In genomic region chr2:180311147-180311546, GRCm38 (mm10) we compare ENCODE assay signal across 34 mouse cellular contexts. TPM values are rescaled to one million over a fixed set of nuclear protein-coding genes. Genes with fewer than 3 reads are reported as not detected.
DNase-seq lines count a peak whose midpoint lies in the region; ATAC-seq and TF ChIP-seq lines count a peak whose summit lies in the region.
"Had no signal": no experiment of that assay in that cellular context is flagged by ENCODE, and none has a peak within 500 bp of the region (broad histone marks: within the 10 kb centered on the region; RNA-seq: fewer than 3 reads in every experiment).

No protein-coding gene starts in this region.

- intact Hi-C loops in left cerebral cortex, adult 2 months (cut with DNase I) = no loop called here

- H3K9ac ChIP-seq in heart, embryonic 14.5 days (ENCODE audit: low read length) = no peak overlapping the region
- H3K9ac ChIP-seq: embryonic facial prominence, embryonic 15.5 days; forebrain, embryonic 13.5 days; liver, embryonic 12.5 days; liver, postnatal 0 days had no signal

- no peaks in the 10 kb centered on the region for H3K9me3 ChIP-seq in heart, embryonic 14.5 days (ENCODE audit: control insufficient read depth, low read length)
- H3K9me3 ChIP-seq: embryonic facial prominence, embryonic 10.5 days; embryonic facial prominence, embryonic 15.5 days; forebrain, embryonic 13.5 days; G1E; liver, embryonic 12.5 days had no signal

- H3K4me3 ChIP-seq in testis, adult 2 months (ENCODE audit: control insufficient read depth, low read depth, low read length) = no peak overlapping the region
- no peak overlapping the region for H3K4me3 ChIP-seq in heart, embryonic 14.5 days (ENCODE audit: control insufficient read depth in 1 of 2, insufficient read depth in 1 of 2, low read depth in 1 of 2, low read length in 2 of 2)
- no peak overlapping the region for H3K4me3 ChIP-seq in left cerebral cortex, adult 2 months
- H3K4me3 ChIP-seq: embryonic facial prominence, embryonic 10.5 days; embryonic facial prominence, embryonic 15.5 days; forebrain, embryonic 13.5 days; layer of hippocampus, adult 2 months; liver, embryonic 12.5 days had no signal

- H3K4me1 ChIP-seq in testis, adult 2 months (ENCODE audit: control insufficient read depth, insufficient read depth, low read length) = no peaks in the 10 kb centered on the region
- peaks cover 7 to 14% of the 10 kb centered on the region in 2 experiments; a peak in 2 of 4 replicates for H3K4me1 ChIP-seq in heart, embryonic 14.5 days (ENCODE audit: control insufficient read depth in 2 of 2, insufficient read depth in 2 of 2, low read length in 2 of 2)
- H3K4me1 ChIP-seq: embryonic facial prominence, embryonic 10.5 days; embryonic facial prominence, embryonic 15.5 days; forebrain, embryonic 13.5 days; liver, embryonic 12.5 days had no signal

- DNase-seq in adrenal gland, adult 2 months = peak; percentile 9
- no peak for DNase-seq in adrenal gland, adult 8-10 months
- DNase-seq in testis, postnatal 14 days (ENCODE audit: low spot score) = no peak
- peak; percentile 48 for DNase-seq in heart, postnatal 4 days
- DNase-seq in urinary bladder, postnatal 10 days (ENCODE audit: low spot score) = no peak
- no peak for DNase-seq in left cerebral cortex, adult 2 months (ENCODE audit: extremely low spot score in 1 of 2, low spot score in 2 of 2)
- DNase-seq: cerebellum, adult 2 months; cerebellum, postnatal 14 days; gastrocnemius, postnatal 14 days; kidney, adult 18-20 months; kidney, postnatal 36 days; left cerebral cortex, postnatal 4 days; liver, postnatal 0 days; lung, postnatal 14 days; thymus, postnatal 14 days had no signal

- 28% methylated on average over 4 of the region's 4 CpGs for WGBS in heart, embryonic 14.5 days

- TF ChIP-seq POLR2A in testis, adult 2 months (IDR thresholded peaks at IDR 0.05; ENCODE audit: control insufficient read depth, low read depth, low read length) = no peak

- ATAC-seq in heart, embryonic 14.5 days (ENCODE audit: insufficient number of reproducible peaks, insufficient read depth, low FRiP score, low read depth) = peak; percentile 48; the same call in 1 of the 2 replicates
- ATAC-seq: forebrain, embryonic 13.5 days; hindbrain, embryonic 16.5 days; liver, embryonic 12.5 days; liver, postnatal 0 days; midbrain, embryonic 16.5 days; Patski had no signal

- no peak for TF ChIP-seq CTCF in testis, adult 2 months (IDR thresholded peaks at IDR 0.05; ENCODE audit: control insufficient read depth, insufficient read depth, insufficient replicate concordance, low read depth, low read length)
- TF ChIP-seq CTCF in left cerebral cortex, adult 2 months (IDR thresholded peaks at IDR 0.05) = no peak

- peak overlapping the region; percentile 22; the same call in 1 of the 2 replicates for H3K27ac ChIP-seq in testis, adult 2 months (ENCODE audit: control insufficient read depth, insufficient read depth, low read depth, low read length)
- peak overlapping the region; percentile 3 to 39; a peak in 2 of 4 replicates for H3K27ac ChIP-seq in heart, embryonic 14.5 days (replicated peaks in 1 of 2; ENCODE audit: control insufficient read depth in 1 of 2, insufficient read depth in 1 of 2, low read depth in 2 of 2, low read length in 2 of 2)
- no peak overlapping the region for H3K27ac ChIP-seq in left cerebral cortex, adult 2 months
- H3K27ac ChIP-seq: embryonic facial prominence, embryonic 10.5 days; embryonic facial prominence, embryonic 15.5 days; forebrain, embryonic 13.5 days; layer of hippocampus, adult 2 months; liver, embryonic 12.5 days had no signal

- H3K36me3 ChIP-seq in testis, adult 2 months (ENCODE audit: control insufficient read depth, insufficient read depth, low read length) = no peaks in the 10 kb centered on the region
- no peaks in the 10 kb centered on the region for H3K36me3 ChIP-seq in heart, embryonic 14.5 days (ENCODE audit: control insufficient read depth, insufficient read depth, low read length)
- H3K36me3 ChIP-seq: embryonic facial prominence, embryonic 10.5 days; embryonic facial prominence, embryonic 15.5 days; G1E; liver, embryonic 12.5 days had no signal

- no peak overlapping the region for H3K4me2 ChIP-seq in heart, embryonic 14.5 days (ENCODE audit: low read length)
- H3K4me2 ChIP-seq: embryonic facial prominence, embryonic 15.5 days; forebrain, embryonic 13.5 days; liver, embryonic 12.5 days; midbrain, embryonic 11.5 days had no signal

- no peaks in the 10 kb centered on the region for H3K27me3 ChIP-seq in testis, adult 2 months (ENCODE audit: control insufficient read depth, insufficient read depth, low read length)
- H3K27me3 ChIP-seq in heart, embryonic 14.5 days (ENCODE audit: control insufficient read depth, insufficient read depth, low read length) = no peaks in the 10 kb centered on the region
- H3K27me3 ChIP-seq: embryonic facial prominence, embryonic 15.5 days; forebrain, embryonic 13.5 days had no signal

RNA-seq across cellular contexts. Expression of gene Rbbp8nl, which starts 21.5 kb away (rescaled TPM):
- not detected for total RNA-seq in adrenal gland, adult 2 months (2021)
- polyA plus RNA-seq in adrenal gland, adult 2 months (2012; rRNA removed) = not detected in 2 replicates
- not detected for total RNA-seq in adrenal gland, adult 8-10 months (2022)
- polyA plus RNA-seq in testis, adult 2 months (2012; rRNA removed) = 0.08 TPM in 1 of 2 replicates, not detected in the other
- not detected in 2 replicates for polyA plus RNA-seq in heart, embryonic 14.5 days (2014; fragmentation: Nextera tagmentation; extraction: Ambion mirVana)
- not detected for total RNA-seq in heart, postnatal 4 days (2021)
- total RNA-seq in left cerebral cortex, adult 2 months (2021) = not detected
- total RNA-seq: adrenal gland, postnatal 36 days; gastrocnemius, postnatal 14 days; granulocyte monocyte progenitor cell, adult 5-6 weeks; layer of hippocampus, adult 2 months; layer of hippocampus, postnatal 14 days; left cerebral cortex, postnatal 4 days; megakaryocyte progenitor cell, adult 5-6 weeks; neutrophil, adult 5-6 weeks had no signal
- polyA plus RNA-seq: cerebellum, adult 2 months; forebrain, embryonic 13.5 days; G1E; hindbrain, embryonic 11.5 days; hindbrain, embryonic 16.5 days; liver, embryonic 12.5 days; liver, postnatal 0 days; midbrain, embryonic 11.5 days; midbrain, embryonic 16.5 days; neural tube, embryonic 11.5 days; Patski had no signal

RNA-seq across cellular contexts. Expression of gene Gata5, which starts 23.4 kb away (rescaled TPM):
- under 1 TPM; 0.09 to 0.28 TPM for total RNA-seq in adrenal gland, adult 2 months (2021)
- polyA plus RNA-seq in adrenal gland, adult 2 months (2012; rRNA removed) = 0.25 and 0.31 TPM in 2 replicates
- under 1 TPM in 2 of 4 experiments, not detected in 2; 0.07 to 0.09 TPM for total RNA-seq in adrenal gland, adult 8-10 months (2022)
- 0.10 TPM in 2 replicates for polyA plus RNA-seq in testis, adult 2 months (2012; rRNA removed)
- 7.3 and 9.7 TPM in 2 replicates for polyA plus RNA-seq in heart, embryonic 14.5 days (2014; fragmentation: Nextera tagmentation; extraction: Ambion mirVana)
- total RNA-seq in heart, postnatal 4 days (2021) = 1 to 10 TPM; 1.6 to 2.5 TPM
- total RNA-seq in left cerebral cortex, adult 2 months (2021) = not detected
- total RNA-seq: gastrocnemius, postnatal 14 days; granulocyte monocyte progenitor cell, adult 5-6 weeks; layer of hippocampus, adult 2 months; layer of hippocampus, postnatal 14 days; left cerebral cortex, postnatal 4 days; megakaryocyte progenitor cell, adult 5-6 weeks; neutrophil, adult 5-6 weeks had no signal
- polyA plus RNA-seq: cerebellum, adult 2 months; embryonic facial prominence, embryonic 15.5 days; forebrain, embryonic 13.5 days; G1E; hindbrain, embryonic 11.5 days; hindbrain, embryonic 16.5 days; midbrain, embryonic 11.5 days; midbrain, embryonic 16.5 days; Patski had no signal

RNA-seq across cellular contexts. Expression of gene Cables2, which starts 37.9 kb away (rescaled TPM):
- 10 to 100 TPM; 13.1 to 14.7 TPM for total RNA-seq in adrenal gland, adult 2 months (2021)
- 19.4 and 28.8 TPM in 2 replicates for polyA plus RNA-seq in adrenal gland, adult 2 months (2012; rRNA removed)
- total RNA-seq in adrenal gland, adult 8-10 months (2022) = 10 to 100 TPM; 13.6 to 17.0 (median 15.1) TPM
- 23.9 and 24.2 TPM in 2 replicates for polyA plus RNA-seq in testis, adult 2 months (2012; rRNA removed)
- polyA plus RNA-seq in heart, embryonic 14.5 days (2014; fragmentation: Nextera tagmentation; extraction: Ambion mirVana) = 15.1 and 16.1 TPM in 2 replicates
- total RNA-seq in heart, postnatal 4 days (2021) = 10 to 100 TPM; 15.2 to 15.4 TPM
- 10 to 100 TPM; 26.0 to 29.0 TPM for total RNA-seq in left cerebral cortex, adult 2 months (2021)

RNA-seq across cellular contexts. Expression of gene Rps21, which starts 54.0 kb away (rescaled TPM):
- total RNA-seq in adrenal gland, adult 2 months (2021) = 100 to 1,000 TPM; 380 to 873 TPM
- polyA plus RNA-seq in adrenal gland, adult 2 months (2012; rRNA removed) = 1,054 and 1,398 TPM in 2 replicates
- 1,000 to 10,000 TPM in 1 of 4 experiments, 100 to 1,000 TPM in 3; 772 to 1,010 (median 917) TPM for total RNA-seq in adrenal gland, adult 8-10 months (2022)
- polyA plus RNA-seq in testis, adult 2 months (2012; rRNA removed) = 703 and 848 TPM in 2 replicates
- 386 and 447 TPM in 2 replicates for polyA plus RNA-seq in heart, embryonic 14.5 days (2014; fragmentation: Nextera tagmentation; extraction: Ambion mirVana)
- total RNA-seq in heart, postnatal 4 days (2021) = 100 to 1,000 TPM; 619 to 692 TPM
- 100 to 1,000 TPM; 682 to 702 TPM for total RNA-seq in left cerebral cortex, adult 2 months (2021)

Comparison
In these comparisons a context has a peak if more than half of its experiments do, and no peak if none do; other contexts are left out.
1. DNase-seq: peak in adrenal gland, adult 2 months (single experiment) and heart, postnatal 4 days (single experiment); none in adrenal gland, adult 8-10 months (single experiment), testis, postnatal 14 days (single experiment), urinary bladder, postnatal 10 days (single experiment) and left cerebral cortex, adult 2 months (0 of 2).